Mouse (Mus musculus) urinary bladder, postnatal 36 days (tissue): Measurements from ENCODE around the gene Cfap61.

ENCODE experiments used
- DNase-seq, 2 experiments: peaks; one replicate each; pipeline ENCODE4 v3.0.0; 2022; ENCODE audit warnings: low spot score in 2 of 2, mixed read lengths in 1 of 2

Cfap61 gene

GRCm38 (mm10) chr2:146221076-146221928, 286.7 kb downstream of the Cfap61 start, which contains the start of gene Insm1:
TSS of gene Insm1 (plus strand) at chr2:146221921.
- DNase-seq = no peak

DNA sequence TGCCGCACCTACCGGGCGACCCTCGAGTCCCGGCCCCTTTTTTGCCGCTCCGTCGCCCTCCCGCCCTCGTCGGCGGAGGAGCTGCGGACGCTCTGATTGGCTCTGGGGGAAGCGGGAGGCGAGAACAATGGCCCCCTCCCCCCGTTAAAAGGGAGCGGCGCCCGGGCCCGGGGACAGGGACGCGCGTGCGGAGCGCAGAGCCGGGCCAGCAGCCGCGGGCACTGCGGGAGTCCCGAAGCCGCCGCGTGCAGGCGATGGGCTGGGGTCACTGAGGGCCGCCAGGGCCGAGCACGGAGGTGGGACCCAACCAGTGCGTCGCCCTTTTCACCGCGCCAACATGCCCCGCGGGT, 287.3 kb downstream of the Cfap61 start:
- DNase-seq = no peak

DNA sequence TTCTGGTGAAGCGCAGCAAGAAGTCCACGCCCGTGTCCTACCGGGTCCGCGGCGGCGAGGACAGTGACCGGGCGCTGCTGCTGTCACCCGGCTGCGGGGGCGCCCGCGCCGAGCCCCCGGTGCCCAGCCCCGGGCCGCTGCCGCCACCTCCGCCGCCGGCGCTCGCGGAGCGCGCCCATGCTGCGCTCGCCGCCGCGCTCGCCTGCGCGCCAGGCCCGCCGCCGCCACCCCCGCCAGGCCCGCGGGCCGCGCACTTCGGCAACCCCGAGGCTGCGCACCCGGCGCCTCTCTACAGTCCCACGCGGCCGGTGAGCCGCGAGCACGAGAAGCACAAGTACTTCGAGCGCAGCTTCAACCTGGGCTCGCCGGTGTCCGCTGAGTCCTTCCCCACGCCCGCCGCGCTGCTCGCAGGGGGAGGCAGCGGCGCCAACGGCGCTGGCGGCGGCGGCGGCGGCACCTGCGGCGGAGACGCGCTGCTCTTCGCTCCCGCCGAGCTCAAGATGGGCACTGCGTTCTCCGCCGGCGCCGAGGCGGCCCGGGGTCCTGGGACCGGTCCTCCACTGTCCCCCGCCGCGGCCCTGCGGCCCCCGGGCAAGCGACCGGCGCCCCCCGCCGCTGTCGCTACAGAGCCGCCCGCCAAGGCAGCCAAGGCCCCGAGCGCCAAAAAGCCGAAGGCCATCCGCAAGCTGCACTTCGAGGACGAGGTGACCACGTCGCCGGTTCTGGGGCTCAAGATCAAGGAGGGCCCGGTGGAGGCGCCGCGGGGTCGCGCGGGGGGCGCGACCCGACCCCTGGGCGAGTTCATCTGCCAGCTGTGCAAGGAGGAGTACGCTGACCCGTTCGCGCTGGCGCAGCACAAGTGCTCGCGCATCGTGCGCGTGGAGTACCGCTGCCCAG, 287.9 kb downstream of the Cfap61 start:
- DNase-seq = no peak

DNA sequence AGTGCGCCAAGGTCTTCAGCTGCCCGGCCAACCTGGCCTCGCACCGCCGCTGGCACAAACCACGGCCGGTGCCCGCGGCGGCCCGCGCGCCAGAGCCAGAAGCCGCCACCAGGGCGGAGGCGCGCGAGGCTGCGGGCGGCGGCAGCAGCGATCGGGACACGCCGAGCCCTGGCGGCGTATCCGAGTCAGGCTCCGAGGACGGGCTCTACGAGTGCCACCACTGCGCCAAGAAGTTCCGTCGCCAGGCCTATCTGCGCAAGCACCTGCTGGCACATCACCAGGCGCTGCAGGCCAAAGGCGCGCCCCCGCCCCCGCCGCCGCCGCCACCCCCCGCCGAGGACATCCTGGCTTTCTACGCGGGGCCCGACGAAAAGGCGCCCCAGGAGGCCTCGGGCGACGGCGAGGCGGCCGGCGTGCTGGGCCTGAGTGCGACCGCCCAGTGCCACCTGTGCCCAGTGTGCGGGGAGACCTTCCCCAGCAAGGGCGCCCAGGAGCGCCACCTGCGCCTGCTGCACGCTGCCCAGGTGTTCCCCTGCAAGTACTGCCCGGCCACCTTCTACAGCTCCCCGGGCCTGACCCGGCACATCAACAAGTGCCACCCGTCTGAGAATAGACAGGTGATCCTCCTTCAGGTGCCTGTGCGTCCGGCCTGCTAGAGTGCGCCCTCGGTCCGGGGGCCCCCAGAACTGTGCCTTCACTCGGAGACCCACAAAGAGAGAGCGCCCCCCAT, 288.8 kb downstream of the Cfap61 start:
- DNase-seq = no peak

DNA sequence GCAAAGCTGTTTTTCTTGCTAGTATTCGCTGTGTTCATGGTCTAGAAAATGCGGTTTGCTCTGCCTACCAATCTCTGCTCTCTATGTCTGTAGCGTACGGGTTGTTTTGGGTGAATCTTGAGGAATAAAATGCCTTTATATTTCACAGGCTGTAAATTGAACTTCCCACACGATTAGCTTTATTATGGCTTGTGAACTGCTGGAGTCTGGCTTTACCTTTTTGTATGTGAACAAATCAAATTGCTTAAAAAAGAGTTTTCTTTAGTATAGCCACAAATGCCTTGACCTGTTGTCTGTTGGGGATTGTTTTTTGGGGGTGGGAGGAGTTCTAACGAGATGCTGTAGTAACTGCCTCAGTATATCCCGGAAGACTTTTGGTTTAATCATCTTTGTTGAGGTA, 289.6 kb downstream of the Cfap61 start:
- no peak for DNase-seq

- DNase-seq = no peak
These were observed 291.2 kb downstream of the Cfap61 start for GRCm38 (mm10) chr2:146225818-146226217.

DNA sequence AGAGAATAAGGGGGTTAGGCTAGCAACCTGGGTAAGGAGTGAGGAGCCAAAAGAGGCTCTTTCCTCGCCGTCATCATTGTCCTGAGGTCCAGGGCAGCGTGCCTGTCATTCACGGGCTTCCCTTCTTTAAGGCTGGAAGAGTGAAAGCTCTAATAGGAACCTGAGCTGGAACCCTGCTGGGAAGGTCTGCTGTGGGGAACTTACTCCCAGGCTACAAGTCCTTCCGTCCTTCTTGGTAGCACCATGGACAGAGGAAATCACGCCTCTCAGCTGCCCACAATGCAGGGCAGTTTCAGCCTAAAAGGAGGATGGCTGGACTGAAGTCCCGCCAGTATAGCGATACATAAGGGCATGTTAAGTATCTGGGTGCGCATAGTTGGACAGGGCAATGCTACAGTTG, 291.9 kb downstream of the Cfap61 start:
- no peak for DNase-seq

GRCm38 (mm10) chr2:146227646-146228045, 293.1 kb downstream of the Cfap61 start:
- no peak for DNase-seq

GRCm38 (mm10) chr2:146228435-146228834, 293.9 kb downstream of the Cfap61 start:
- no peak for DNase-seq

GRCm38 (mm10) chr2:146231485-146231884, 296.9 kb downstream of the Cfap61 start:
- no peak for DNase-seq

DNA sequence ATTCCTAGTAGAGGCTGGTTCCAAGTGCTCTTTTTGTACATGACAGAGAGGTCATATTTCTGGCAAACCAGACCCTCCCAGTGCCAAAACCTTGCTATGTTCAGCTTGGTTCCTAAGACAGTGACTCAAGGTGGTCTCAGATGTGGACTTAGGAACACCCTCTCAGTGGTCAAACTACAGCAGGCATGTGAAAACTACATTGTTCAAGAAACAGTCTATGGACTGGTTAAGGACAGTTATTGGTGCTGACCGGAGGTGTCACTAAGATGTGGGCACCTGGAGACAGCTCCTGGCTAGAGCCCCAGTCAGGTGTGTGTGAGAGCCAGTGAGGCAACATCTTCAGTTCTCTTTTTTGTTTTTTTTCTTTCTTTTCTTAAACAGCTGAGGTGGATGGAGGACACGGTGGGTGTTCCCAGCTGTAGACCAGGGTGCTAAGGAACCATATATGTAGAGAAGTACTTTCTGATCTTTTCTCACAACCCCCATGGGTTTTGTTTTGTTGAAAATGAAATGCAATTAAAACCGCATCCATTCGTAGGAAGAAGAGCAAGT, 304.7 kb downstream of the Cfap61 start:
- no peak for DNase-seq

- DNase-seq = no peak
These were observed 309.5 kb downstream of the Cfap61 start for GRCm38 (mm10) chr2:146244049-146244448.

GRCm38 (mm10) chr2:146245401-146245800, 310.8 kb downstream of the Cfap61 start:
- no peak for DNase-seq

- DNase-seq = no peak
These were observed 312.0 kb downstream of the Cfap61 start for GRCm38 (mm10) chr2:146246409-146247075.

DNA sequence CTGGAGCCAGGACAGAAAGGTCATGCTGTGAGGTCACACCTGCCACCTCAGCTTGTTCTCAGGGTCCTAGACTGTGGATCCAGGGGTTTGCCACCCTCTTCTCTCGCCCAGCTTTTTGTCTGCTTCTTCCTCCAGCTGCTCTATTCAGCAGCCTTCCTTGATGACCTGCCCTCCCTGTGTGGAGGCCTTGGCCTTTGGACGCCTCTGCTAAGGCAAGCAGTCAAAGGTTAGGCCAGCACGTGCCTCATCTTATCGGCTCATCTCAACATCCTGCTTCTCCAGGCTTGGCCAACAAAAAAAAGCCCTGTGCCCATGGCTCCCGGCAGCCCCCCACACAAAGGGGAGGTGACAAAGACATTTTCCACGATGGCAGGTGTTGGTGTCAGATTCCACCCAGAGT, 313.0 kb downstream of the Cfap61 start:
- no peak for DNase-seq

DNA sequence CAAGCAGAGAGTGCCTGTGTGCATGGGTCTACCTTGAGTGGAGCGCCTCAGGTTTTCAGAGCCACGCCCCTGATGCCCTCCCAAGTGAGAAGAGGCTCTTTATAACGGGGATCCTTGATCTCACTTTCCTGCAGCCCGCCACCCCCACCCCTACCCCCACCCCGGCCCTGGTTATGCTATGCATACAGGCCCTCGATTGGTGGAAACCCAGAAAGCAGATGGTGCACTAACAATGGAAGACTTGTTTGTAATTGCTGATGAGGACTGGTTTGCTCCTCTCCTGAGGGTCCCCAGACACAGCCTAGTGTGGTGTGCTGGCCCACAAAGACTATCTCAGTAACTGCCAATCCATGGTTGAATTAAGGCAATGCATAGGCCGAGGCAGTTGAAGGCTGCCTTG, 314.4 kb downstream of the Cfap61 start:
- no peak for DNase-seq

DNA sequence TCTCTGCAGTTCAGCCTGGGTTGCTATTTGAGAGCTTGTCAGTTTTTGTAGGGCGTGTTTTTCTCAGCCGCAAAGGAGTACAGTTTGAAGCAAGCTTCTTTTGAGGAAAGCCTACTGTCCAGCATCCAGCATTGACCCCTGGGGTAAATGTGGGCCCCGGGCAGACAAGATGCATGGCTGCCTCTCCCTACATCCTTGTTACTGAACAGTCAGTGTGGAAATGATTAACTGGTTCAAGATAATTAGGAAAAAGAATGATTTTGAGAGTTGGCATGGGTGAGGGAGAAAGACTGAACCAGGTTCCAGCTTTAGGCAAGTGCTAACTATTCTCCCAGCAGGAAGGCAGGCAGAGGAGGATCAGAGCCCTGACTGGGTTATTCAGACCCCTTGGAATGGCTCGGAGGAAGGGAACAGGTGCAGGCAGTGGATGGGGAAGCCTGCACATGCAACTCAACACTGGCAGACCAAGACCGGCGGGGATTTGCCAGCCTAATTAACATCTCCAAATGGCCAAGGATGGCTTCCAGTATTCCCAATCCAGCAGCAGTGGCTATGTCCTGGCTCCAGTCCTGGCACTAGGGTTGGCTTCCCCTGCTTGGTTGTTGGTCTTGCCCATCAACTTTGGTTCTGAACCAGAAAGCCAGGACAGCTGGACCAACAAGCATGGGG, 315.8 kb downstream of the Cfap61 start:
- no peak for DNase-seq

GRCm38 (mm10) chr2:146254387-146254786, 319.8 kb downstream of the Cfap61 start:
- no peak for DNase-seq

DNA sequence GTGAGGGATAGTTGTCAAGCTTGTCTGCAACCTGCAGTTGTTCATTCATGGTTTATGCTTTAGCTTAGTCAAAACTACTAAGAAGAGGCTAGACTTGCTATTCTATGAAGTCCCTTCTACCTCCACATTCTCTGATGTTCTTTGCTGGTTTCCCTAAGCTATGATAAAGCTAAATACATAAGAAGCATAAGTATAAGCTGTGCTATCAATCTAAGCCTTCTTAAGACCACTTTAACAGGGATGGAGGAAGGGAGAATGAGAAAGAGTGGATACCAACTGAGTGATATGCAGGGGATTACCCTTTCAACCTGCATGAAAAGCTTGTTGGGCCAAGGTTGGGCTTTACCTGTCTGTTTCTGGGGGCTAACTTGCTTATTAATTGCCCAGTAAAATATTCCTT, 321.1 kb downstream of the Cfap61 start:
- DNase-seq = no peak

DNA sequence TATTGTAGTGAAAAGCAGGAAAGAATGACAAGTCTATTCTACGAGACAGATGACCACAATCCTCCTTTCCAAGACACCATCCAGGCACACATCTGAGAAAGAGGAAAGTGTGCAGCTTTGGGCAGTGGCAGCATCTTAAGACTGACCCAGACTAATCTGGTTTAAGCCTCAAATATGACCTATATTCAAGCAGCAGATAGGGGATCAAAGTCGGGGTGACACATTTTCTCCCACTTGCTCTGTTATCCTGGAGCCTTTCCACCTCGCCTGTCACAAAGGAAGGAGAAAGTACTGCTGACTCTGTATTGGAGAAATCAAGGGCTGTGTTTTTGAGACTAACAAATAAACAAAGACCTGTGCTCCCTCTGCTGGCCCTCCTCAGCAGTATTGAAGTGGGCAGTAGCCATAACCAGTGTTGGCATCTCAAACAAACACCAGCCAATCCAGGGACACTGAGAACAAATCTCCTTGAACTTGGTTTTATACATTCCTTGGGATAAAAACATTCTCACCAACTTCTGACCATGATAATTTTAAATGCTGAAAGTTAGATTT, 321.8 kb downstream of the Cfap61 start:
- no peak for DNase-seq
